Mouse (Mus musculus) forebrain, postnatal 0 days (tissue): Measurements from ENCODE around the gene Ell3. TPM values are rescaled to one million over a fixed set of nuclear protein-coding genes. Genes with fewer than 3 reads are reported as not detected.
"Not testable (repeated sequence)": the region's sequence is repeated elsewhere in the genome, so short reads cannot be mapped to it uniquely, and the experiment has no call there.

Source experiments
- ATAC-seq: fragments of 200-750 bp; cut with Nextera tagmentation; 2 replicates; pipeline ENCODE4 v1.8.0; 2017; ENCODE audit warnings: mild to moderate bottlenecking, moderate library complexity
- DNase-seq: peaks from one replicate; pipeline ENCODE4 v3.0.0-alpha.2; 2015
- H3K27ac ChIP-seq: fragments of 300-500 bp; sonication (generic); 2 replicates; pipeline ENCODE4 v1.5.1; 2014; ENCODE audit warnings: low read depth, mild to moderate bottlenecking, antibody characterized with exemption, low read length, moderate library complexity, mixed read lengths
- H3K27me3 ChIP-seq: fragments of 300-500 bp; sonication (generic); 2 replicates; pipeline ENCODE4 v1.6.1; 2014; ENCODE audit warnings: mild to moderate bottlenecking, low read length, mixed read lengths; ENCODE audit not compliant: insufficient read depth
- H3K36me3 ChIP-seq: fragments of 300-500 bp; sonication (generic); 2 replicates; pipeline ENCODE4 v1.6.1; 2014; ENCODE audit warnings: mild to moderate bottlenecking, moderate library complexity; ENCODE audit not compliant: insufficient read depth
- H3K4me1 ChIP-seq: fragments of 300-500 bp; sonication (generic); 2 replicates; pipeline ENCODE4 v1.6.1; 2014; ENCODE audit warnings: antibody characterized with exemption; ENCODE audit not compliant: insufficient read depth
- H3K4me2 ChIP-seq: fragments of 300-500 bp; sonication (generic); 2 replicates; pipeline ENCODE4 v1.6.1; 2014; ENCODE audit warnings: low read depth, mild to moderate bottlenecking, moderate library complexity
- H3K4me3 ChIP-seq: fragments of 300-500 bp; sonication (generic); 2 replicates; pipeline ENCODE4 v1.5.1; 2014; ENCODE audit warnings: low read depth, low read length, mixed read lengths
- H3K9ac ChIP-seq: fragments of 300-500 bp; sonication (generic); 2 replicates; pipeline ENCODE4 v1.6.1; 2014; ENCODE audit warnings: mild to moderate bottlenecking
- H3K9me3 ChIP-seq: fragments of 300-500 bp; sonication (generic); 2 replicates; pipeline ENCODE4 v1.6.1; 2016; ENCODE audit warnings: low read length
- CTCF ChIP-seq: sonication (generic); IDR thresholded peaks from 2 replicates; pipeline ENCODE4 v1.5.1; 2016; ENCODE audit warnings: antibody characterized with exemption, control low read depth, low read depth
- WGBS: fragments of 180-500 bp; shearing (Covaris S2); extraction: QIAGEN DNeasy Blood & Tissue Kit; methylation state at CpG from one replicate; pipeline ENCODE4 v1.1.7; 2014; 5-methylcytosine and 5-hydroxymethylcytosine counted together
- polyA plus RNA-seq: library from polyadenylated mRNA; unstranded; fragments of >200 nt; fragmentation: Nextera tagmentation; extraction: Ambion mirVana; gene quantifications from 2 replicates; pipeline ENCODE4 v1.2.1, GENCODE M21; 2015
- total RNA-seq: library from RNA; depleted of rRNA; stranded (reverse); fragments of >200 nt; gene quantifications from 2 replicates; pipeline ENCODE4 v1.2.3, GENCODE M21; 2014

Gene Ell3
- total and polyA plus RNA-seq, 2 experiments from 2014 or later, result 1.4 TPM; not detected in 1

GRCm38 (mm10) chr2:121474180-121474535, 30.1 kb upstream of the Ell3 start:
- peaks cover 4% of the 10 kb centered on the region for H3K36me3 ChIP-seq
- 37% methylated on average over 8 of the region's 8 CpGs for WGBS
- no peak for TF ChIP-seq CTCF
- peak overlapping the region; percentile 52 for H3K4me3 ChIP-seq
- no peaks in the 10 kb centered on the region for H3K4me1 ChIP-seq
- H3K27me3 ChIP-seq, result no peaks in the 10 kb centered on the region
- peak overlapping the region; percentile 68 for H3K4me2 ChIP-seq
- H3K27ac ChIP-seq, result peak overlapping the region; percentile 59; the same call in 1 of the 2 replicates
- DNase-seq (no peak), ATAC-seq (peak; percentile 47)
- H3K9ac ChIP-seq, result peak overlapping the region; percentile 18; the same call in 1 of the 2 replicates
- H3K9me3 ChIP-seq, result no peaks in the 10 kb centered on the region

- H3K27me3 ChIP-seq, H3K36me3 ChIP-seq, H3K9me3 ChIP-seq, H3K4me1 ChIP-seq: not testable (repeated sequence)
- peak; percentile 98 for ATAC-seq
- peak; percentile 92 for DNase-seq
- WGBS, result 6% methylated on average over 38 of the region's 41 CpGs
- H3K9ac ChIP-seq, result peak within 1 kb of the TSS; percentile 59
- H3K4me2 ChIP-seq, result peak within 1 kb of the TSS; percentile 68
- peak within 1 kb of the TSS; percentile 59; the same call in 1 of the 2 replicates for H3K27ac ChIP-seq
- H3K4me3 ChIP-seq, result peak within 1 kb of the TSS; percentile 52
Measured at GRCm38 (mm10) chr2:121473301-121474179, 29.5 kb upstream of the Ell3 start, which contains the start of gene Mfap1b. TSS of gene Mfap1b (minus strand) at chr2:121474067.

- H3K4me2 ChIP-seq, result not testable (repeated sequence)
- WGBS, result 100% methylated on average over 3 of the region's 3 CpGs
Measured at GRCm38 (mm10) chr2:121472783-121473182, 28.7 kb upstream of the Ell3 start.

GRCm38 (mm10) chr2:121468982-121469381, 24.9 kb upstream of the Ell3 start:
- H3K9ac ChIP-seq, H3K27me3 ChIP-seq, H3K27ac ChIP-seq, H3K4me1 ChIP-seq, H3K4me3 ChIP-seq, H3K36me3 ChIP-seq, DNase-seq, H3K9me3 ChIP-seq, H3K4me2 ChIP-seq, ATAC-seq: not testable (repeated sequence)
- no CpG with 5 or more reads among the region's 6 CpGs for WGBS

More at GRCm38 (mm10) chr2:121472783-121473182, 28.7 kb upstream of the Ell3 start:
- H3K9ac ChIP-seq, H3K36me3 ChIP-seq, H3K9me3 ChIP-seq, H3K4me1 ChIP-seq, DNase-seq, H3K27me3 ChIP-seq, H3K4me3 ChIP-seq, ATAC-seq, H3K27ac ChIP-seq: not testable (repeated sequence)

GRCm38 (mm10) chr2:121460071-121460470, 16.0 kb upstream of the Ell3 start:
- WGBS, result 62% methylated on average over 2 of the region's 2 CpGs

GRCm38 (mm10) chr2:121456692-121457642, 12.9 kb upstream of the Ell3 start, which contains the start of gene Serinc4:
TSS of gene Serinc4 (minus strand) at chr2:121456781.
- Histone ChIP-seq H3K36me3 (peaks cover 13% of the 10 kb centered on the region), H3K4me3 (peak within 1 kb of the TSS; percentile 61), H3K4me1 (peaks cover 11% of the 10 kb centered on the region), H3K4me2 (peak within 1 kb of the TSS; percentile 65), H3K27me3 (no peaks in the 10 kb centered on the region), H3K9ac (peak within 1 kb of the TSS; percentile 51), H3K9me3 (no peaks in the 10 kb centered on the region), H3K27ac (peak within 1 kb of the TSS; percentile 66)
- peak; percentile 98 for ATAC-seq
- TF ChIP-seq CTCF, result no peak
- peak; percentile 88 for DNase-seq
- WGBS, result 3% methylated on average over 41 of the region's 41 CpGs

More at GRCm38 (mm10) chr2:121460071-121460470, 16.0 kb upstream of the Ell3 start:
- no peaks in the 10 kb centered on the region for H3K36me3 ChIP-seq
- no peaks in the 10 kb centered on the region for H3K9me3 ChIP-seq
- no peaks in the 10 kb centered on the region for H3K27me3 ChIP-seq
- TF ChIP-seq CTCF, result no peak
- peaks cover 11% of the 10 kb centered on the region for H3K4me1 ChIP-seq
- no peak overlapping the region for H3K27ac ChIP-seq
- H3K4me2 ChIP-seq, result no peak overlapping the region
- DNase-seq, result no peak
- ATAC-seq, result no peak
- no peak overlapping the region for H3K9ac ChIP-seq
- H3K4me3 ChIP-seq, result no peak overlapping the region
